In genomic region chr6:54224325-54224724, GRCm38 (mm10) we compare ENCODE assay signal across 23 mouse cellular contexts.
A peak's percentile ranks its signal among the peaks of the same experiment; 100 is the strongest.
DNase-seq lines count a peak whose midpoint lies in the region; ATAC-seq lines count a peak whose summit lies in the region.
"Had no signal": no experiment of that assay in that cellular context is flagged by ENCODE, and none has a peak within 500 bp of the region (broad histone marks: within the 10 kb centered on the region; RNA-seq: fewer than 3 reads in every experiment).

No protein-coding gene starts in this region.

- intact Hi-C loops in heart, postnatal 25 days (cut with DNase I) = no loop called here

- no peaks in the 10 kb centered on the region for H3K27me3 ChIP-seq in kidney, embryonic 14.5 days (ENCODE audit: control insufficient read depth, insufficient read depth, low read length)
- H3K27me3 ChIP-seq: hindbrain, embryonic 15.5 days; liver, embryonic 12.5 days; neural tube, embryonic 12.5 days; Patski had no signal

- H3K27ac ChIP-seq in kidney, embryonic 14.5 days (ENCODE audit: low read depth, low read length) = no peak overlapping the region
- H3K27ac ChIP-seq: embryonic facial prominence, embryonic 12.5 days; hindbrain, embryonic 15.5 days; liver, embryonic 12.5 days; neural tube, embryonic 12.5 days had no signal

- WGBS in kidney, embryonic 14.5 days = 39% methylated on average over 11 of the region's 11 CpGs

- H3K36me3 ChIP-seq in kidney, embryonic 14.5 days (ENCODE audit: control insufficient read depth, insufficient read depth, low read length) = no peaks in the 10 kb centered on the region
- H3K36me3 ChIP-seq: embryonic facial prominence, embryonic 12.5 days; heart, embryonic 12.5 days; hindbrain, embryonic 15.5 days; liver, embryonic 12.5 days; neural tube, embryonic 12.5 days had no signal

- no peak for ATAC-seq in kidney, embryonic 14.5 days (ENCODE audit: low FRiP score, low TSS enrichment)
- ATAC-seq: forebrain, embryonic 16.5 days; intestine, embryonic 16.5 days; liver, embryonic 12.5 days; Patski had no signal

- H3K4me2 ChIP-seq in kidney, embryonic 14.5 days (replicated peaks; ENCODE audit: low read depth, low read length) = 0 out of 2 replicates have a peak overlapping the region, but pooled peaks have one; percentile 11
- H3K4me2 ChIP-seq: embryonic facial prominence, embryonic 12.5 days; heart, embryonic 12.5 days; hindbrain, embryonic 15.5 days; liver, embryonic 12.5 days; lung, embryonic 14.5 days; neural tube, embryonic 12.5 days had no signal

- no peak overlapping the region for H3K4me3 ChIP-seq in kidney, embryonic 14.5 days (ENCODE audit: low read length)
- H3K4me3 ChIP-seq: embryonic facial prominence, embryonic 12.5 days; heart, embryonic 12.5 days; hindbrain, embryonic 15.5 days; liver, embryonic 12.5 days; neural tube, embryonic 12.5 days had no signal

- H3K9me3 ChIP-seq in kidney, embryonic 14.5 days (ENCODE audit: control insufficient read depth, low read length) = no peaks in the 10 kb centered on the region
- H3K9me3 ChIP-seq: embryonic facial prominence, embryonic 12.5 days; heart, embryonic 12.5 days; hindbrain, embryonic 15.5 days; liver, embryonic 12.5 days; neural tube, embryonic 12.5 days had no signal

- no peak overlapping the region for H3K9ac ChIP-seq in kidney, embryonic 14.5 days (ENCODE audit: low read depth, low read length)
- H3K9ac ChIP-seq: embryonic facial prominence, embryonic 12.5 days; heart, embryonic 12.5 days; hindbrain, embryonic 15.5 days; liver, embryonic 12.5 days; lung, embryonic 14.5 days; neural tube, embryonic 12.5 days had no signal

- no peak for DNase-seq in kidney, adult 8-10 months
- peak; percentile 44 for DNase-seq in CD4-positive helper T cell, adult 2 months (ENCODE audit: low read depth, low spot score)
- peak; percentile 11 for DNase-seq in adrenal gland, adult 8-10 months
- peak; percentile 29 for DNase-seq in induced T-regulatory cell, adult 2 months (ENCODE audit: low read depth)
- DNase-seq in cerebellum, adult 8-10 months = no peak
- no peak for DNase-seq in spleen, adult 18-20 months
- no peak for DNase-seq in heart, postnatal 25 days (ENCODE audit: low spot score)
- DNase-seq: cerebellum, adult 18-20 months; heart, postnatal 36 days; kidney, postnatal 25 days; lung, embryonic 14.5 days; lung, postnatal 4 days; right cerebral cortex, adult 18-20 months; thymus, postnatal 36 days had no signal

- peaks cover 19% of the 10 kb centered on the region for H3K4me1 ChIP-seq in kidney, embryonic 14.5 days (ENCODE audit: control insufficient read depth, insufficient read depth, low read length)
- H3K4me1 ChIP-seq: heart, embryonic 12.5 days; liver, embryonic 12.5 days had no signal

Comparison
In these comparisons a context has a peak if more than half of its experiments do, and no peak if none do; other contexts are left out.
1. DNase-seq: peak in CD4-positive helper T cell, adult 2 months (single experiment), adrenal gland, adult 8-10 months (single experiment) and induced T-regulatory cell, adult 2 months (single experiment); none in kidney, adult 8-10 months (0 of 2), cerebellum, adult 8-10 months (single experiment), spleen, adult 18-20 months (0 of 2) and heart, postnatal 25 days (single experiment).